Mouse (Mus musculus) adrenal gland, postnatal 25 days (tissue): ENCODE results near the gene Ephb4. TPM values are rescaled to one million over a fixed set of nuclear protein-coding genes. Genes with fewer than 3 reads are reported as not detected.

ENCODE experiments used
- DNase-seq: peaks from one replicate; pipeline ENCODE4 v3.0.0; 2021; ENCODE audit warnings: mixed read lengths
- long read RNA-seq: library from polyadenylated mRNA; stranded (forward); transcript quantifications from one replicate; pipeline ENCODE4 v2.0.0, GENCODE M21; 2021
- total RNA-seq: library from RNA; stranded (reverse); gene quantifications from 2 replicates; pipeline ENCODE4 v1.2.3, GENCODE M21; 2021

Gene Ephb4
- total RNA-seq, result 54.6 and 70.5 TPM in 2 replicates
- long read RNA-seq, full-length matches to known transcripts, result 23 of 42 reads
- long read RNA-seq, partial matches to known transcripts, result 10 of 42 reads
- long read RNA-seq, other reads (novel, unspliced or antisense), result 9 of 42 reads

DNA sequence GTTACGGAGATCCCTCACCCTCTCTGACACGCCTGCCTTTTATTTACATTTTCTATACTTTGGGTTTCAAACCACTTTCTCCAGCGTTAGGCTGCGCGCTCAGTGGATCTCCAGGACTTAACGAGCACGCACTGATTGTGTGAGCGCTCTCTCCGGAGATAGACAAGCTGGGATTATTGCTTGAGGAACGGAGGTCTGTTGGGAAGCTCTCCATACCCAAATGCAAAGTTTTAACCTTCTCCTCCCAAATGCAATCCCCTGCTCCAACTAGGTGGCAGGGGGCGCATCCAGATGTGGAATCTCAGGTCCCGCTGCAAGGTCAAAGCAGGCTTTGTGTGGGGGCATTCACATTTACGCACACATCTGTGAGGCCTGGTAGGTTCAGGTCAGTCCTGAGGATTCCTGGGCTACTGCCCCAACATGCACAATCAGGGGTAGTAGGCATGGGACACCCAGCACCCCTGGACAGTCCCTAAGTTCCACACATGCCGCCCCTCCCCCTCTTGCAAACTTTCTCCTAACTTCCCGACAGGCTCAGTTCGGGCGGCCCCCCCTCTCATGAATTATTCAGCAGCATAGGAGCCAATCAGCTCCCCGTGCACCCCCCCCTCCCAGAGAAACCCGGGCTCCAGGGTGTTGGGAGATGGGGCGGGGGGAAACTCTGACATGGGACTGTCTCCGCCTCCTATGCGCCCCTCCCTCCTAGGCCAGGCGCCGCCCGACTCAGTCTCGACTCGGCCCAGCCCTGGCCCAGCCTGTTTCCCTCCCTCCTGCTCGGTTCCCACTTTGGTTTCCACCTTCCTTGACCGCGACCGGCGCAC, at the start of gene Ephb4:
Ephb4 (plus strand) TSS at position 726 of the 821 bp plus-strand sequence.
- DNase-seq, result peak; percentile 93

DNA sequence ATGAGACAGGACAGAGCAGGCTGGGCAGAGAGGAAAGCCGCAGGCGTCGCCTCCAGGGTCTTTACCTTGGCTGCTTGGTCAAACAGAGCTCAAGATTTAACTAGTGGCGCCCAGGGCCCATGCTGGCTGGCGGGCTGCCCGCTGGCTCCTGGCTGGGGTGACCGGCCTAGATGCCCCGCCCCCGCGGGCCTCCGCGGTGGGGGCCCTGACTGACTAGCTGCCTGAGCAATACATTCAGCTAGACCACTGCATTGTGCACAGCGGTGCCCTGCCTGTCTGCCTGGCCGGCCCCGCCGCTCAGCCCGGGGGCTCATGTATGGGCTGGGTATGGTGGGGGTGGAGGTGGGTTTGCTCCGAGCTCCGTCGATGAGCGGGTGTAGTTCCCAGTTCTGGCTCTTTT, 48.7 kb upstream of the Ephb4 start:
- DNase-seq, result peak; percentile 54

DNA sequence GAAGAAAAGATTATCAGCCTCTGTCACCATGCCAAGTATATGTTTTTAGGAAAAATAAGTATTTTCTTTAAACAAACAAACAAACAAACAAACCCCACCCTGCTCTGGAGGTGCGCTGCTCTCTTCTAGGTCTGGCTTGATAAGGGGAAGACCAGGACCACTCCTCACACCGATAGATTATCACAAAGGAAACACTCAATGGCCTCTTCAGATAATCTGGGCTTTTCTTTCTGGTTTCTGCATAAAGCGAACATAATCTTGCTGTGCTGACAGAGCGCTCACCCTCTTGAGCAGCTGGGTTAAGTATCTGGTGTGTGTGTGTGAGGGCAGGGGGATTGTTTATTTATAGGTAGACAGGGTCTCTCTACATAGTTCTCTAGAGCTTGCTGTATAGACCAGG, 46.3 kb upstream of the Ephb4 start:
- DNase-seq, result no peak

- no peak for DNase-seq
Observed at GRCm38 (mm10) chr5:137304165-137304564, 45.7 kb upstream of the Ephb4 start.

- DNase-seq, result no peak
Observed at GRCm38 (mm10) chr5:137304816-137305215, 45.1 kb upstream of the Ephb4 start.

GRCm38 (mm10) chr5:137305822-137306221, 44.1 kb upstream of the Ephb4 start:
- DNase-seq, result no peak

GRCm38 (mm10) chr5:137306439-137307005, 43.4 kb upstream of the Ephb4 start:
- no peak for DNase-seq

- peak; percentile 87 for DNase-seq
Observed at GRCm38 (mm10) chr5:137307071-137307912, 42.6 kb upstream of the Ephb4 start, which contains the start of gene Srrt. TSS of gene Srrt (minus strand) at chr5:137307674.

- DNase-seq, result no peak
Observed at GRCm38 (mm10) chr5:137308356-137308755, 41.6 kb upstream of the Ephb4 start.

DNA sequence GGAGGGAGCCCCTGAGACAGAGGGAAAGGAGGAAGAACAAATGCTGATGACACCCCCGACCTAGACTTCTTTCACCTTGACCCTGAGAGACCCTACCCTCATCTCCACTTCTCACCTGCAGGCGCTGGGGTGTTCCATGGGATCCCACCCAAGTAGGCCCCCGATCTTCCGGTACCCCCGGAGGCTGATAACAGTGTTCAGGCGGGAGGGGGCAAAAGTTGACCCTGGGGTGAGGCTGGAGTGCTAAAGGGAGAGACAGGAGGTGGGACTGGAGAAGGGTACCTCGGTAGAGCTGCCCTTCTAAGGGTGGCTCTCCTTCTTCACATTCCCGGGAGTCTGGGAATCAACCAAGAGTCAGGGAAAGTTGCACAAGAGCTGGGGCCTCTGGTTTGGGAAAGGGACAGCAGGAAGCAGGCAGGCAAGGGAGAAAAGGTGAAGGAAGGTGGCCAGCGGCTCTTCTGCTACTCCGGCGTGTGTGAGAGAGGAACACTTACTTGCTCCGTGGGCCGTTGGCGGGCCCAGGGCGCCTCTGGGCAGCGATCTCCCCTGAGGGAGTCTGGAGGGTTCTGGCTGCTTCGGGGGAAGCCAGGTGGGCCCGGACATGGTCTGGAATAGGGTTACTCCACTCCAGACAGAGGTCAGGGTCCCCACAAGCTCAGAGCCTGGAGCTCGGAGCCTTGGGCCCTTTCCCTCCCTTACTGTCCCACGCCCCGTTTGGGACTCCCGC, 36.3 kb upstream of the Ephb4 start:
- no peak for DNase-seq

DNA sequence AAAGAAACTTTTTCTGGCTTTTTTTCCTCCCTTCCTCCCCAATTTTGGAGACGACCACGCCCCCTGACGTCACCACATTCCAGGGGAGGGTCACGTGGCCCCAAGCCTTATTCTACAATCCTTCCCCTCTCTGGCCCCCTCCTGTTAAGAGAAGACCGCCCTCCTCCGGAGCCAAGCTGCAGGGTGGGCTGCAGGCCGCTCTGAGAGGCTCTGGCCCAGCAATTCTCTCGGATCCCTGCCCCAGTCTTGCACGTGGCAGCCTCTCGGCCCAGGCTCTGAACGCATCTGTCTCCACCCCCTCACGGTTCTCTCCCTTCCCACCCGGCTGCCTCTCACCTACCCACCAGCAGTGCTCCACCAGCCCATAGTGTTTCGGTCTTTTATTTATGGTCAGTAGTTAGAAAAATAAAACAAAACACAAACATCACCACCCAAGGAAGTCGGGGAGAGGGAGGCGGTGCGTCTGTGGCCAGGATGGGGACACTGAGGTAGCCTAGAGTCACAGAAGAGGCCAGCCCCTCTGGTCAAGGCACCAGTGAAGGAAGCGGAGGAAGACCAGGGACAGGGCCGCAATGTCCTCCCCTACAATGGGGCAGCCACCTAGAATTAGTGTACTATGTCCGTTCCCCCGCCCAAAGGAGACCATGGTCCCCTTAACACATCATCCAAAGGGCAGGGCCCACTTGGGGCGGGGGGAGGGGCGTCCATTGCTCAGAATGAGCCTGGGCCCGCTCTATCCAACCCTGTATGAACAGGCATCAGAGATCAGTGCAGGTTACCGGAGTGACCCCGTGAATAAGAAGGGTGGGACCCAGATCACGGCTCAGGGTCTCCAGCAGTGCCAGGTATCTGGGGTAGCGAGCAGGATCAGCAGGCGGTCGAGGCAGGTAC, 35.5 kb upstream of the Ephb4 start, which contains the start of gene Trip6:
Trip6 (minus strand) TSS at position 212 of the 891 bp plus-strand sequence.
- peak; percentile 90 for DNase-seq

DNA sequence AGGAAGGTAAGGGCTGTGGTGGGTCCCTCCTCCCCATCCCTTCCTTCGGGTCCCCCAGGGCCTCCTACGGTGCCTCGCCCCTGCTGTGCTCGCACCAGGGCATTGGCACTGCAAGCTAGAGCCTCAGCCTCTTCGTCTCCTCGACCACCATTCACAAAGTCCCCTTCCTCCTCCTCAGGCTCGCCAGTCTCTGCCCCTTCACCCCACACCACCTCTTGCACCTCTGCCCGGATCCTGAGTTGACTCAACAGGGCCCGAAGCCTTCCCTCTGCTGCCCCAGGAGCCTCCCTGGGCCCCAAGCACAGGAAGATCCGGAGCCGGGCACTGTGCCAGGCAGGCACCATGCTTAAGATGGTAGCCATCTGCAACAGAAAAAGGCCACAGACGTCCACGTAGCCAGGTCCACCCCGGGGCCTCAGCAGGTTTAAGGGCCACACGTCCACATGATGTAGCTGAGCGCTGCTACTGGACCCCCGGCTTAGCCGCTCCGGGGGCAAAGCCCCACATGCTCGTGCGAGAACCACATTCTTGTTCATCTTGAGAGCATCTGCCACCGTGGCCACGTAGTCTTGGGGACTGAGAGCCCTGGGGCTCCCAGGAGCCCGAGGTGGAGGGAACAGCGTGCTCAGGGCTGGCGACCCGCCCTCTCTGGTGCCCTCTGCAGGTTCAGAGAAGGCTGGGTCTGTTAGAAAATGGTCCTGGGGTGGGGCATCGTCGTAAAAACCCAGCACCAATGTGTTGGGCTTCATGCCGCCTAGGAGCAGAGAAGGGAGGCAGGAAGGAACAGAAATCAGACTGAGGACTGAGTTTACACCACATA, 34.6 kb upstream of the Ephb4 start:
- DNase-seq, result no peak

GRCm38 (mm10) chr5:137317361-137317760, 32.5 kb upstream of the Ephb4 start:
- DNase-seq, result no peak

DNA sequence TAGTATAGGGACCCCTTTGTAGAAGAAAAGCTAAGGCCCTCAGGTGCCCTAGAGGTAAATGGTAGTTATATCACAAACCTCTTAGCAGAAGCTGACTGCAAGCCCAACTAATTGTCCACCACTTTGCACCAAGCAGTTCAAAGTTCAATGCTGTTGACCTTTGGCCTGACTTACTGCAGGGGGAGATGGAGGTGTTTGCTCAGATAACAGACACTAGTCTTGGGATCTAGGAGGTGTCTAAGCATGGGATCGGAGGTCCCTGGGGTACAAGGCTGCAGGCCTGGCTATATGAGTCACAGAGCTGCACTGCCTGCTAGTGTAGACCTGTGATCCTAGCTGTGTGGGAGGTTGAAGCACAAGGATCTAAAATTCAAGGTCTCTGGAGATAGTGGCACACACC, 31.3 kb upstream of the Ephb4 start:
- no peak for DNase-seq

- DNase-seq, result no peak
Observed at GRCm38 (mm10) chr5:137320996-137321395, 28.9 kb upstream of the Ephb4 start.

DNA sequence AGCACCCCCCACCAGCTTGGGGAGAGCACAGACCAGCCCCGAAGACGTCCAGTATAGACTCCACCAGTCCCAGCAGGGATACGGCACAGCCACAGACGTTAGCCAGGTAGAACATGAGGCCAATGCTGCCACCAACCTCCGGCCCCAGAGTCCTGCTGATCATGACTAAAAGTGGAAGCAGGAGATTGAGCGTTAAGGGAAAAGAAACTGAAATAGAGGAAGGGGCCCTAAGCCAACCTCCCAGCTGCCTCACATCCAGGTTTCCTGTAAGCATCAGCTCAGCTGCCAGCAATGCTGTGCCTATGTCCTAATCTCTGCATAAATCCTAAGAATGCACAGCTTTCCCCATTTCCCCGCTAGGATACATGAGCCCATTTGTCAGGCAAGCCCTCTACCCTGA, 19.0 kb upstream of the Ephb4 start:
- no peak for DNase-seq

DNA sequence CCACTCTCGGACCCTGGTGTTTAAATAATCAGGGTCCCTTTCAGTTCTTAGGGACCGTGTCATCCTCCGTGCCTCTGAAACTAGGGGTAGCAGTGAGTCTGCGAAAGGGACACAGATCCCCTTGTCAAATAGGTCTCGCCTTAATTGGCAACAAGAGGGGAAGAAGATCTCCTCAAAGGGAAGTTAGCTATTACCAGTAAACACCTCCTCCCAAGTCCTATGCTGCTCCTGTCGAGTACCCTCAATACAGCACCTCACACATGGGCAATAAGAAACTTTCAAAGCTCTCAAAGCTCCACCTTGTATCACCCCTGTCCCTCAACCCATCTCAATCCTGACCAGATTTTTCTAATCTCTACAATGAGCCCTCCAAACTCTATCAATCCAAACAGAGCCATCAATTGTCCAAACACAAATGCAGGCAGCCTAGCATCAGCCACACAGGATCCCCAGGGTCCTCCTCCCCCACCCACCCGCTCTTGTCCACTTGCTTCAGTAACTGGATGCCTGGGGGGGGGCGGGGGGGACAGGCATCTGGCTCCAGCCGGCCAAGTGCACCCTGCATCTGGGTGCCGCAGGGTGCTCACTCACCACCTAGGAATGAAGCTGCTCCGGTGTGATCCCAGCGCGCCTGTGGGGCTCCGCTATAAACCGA, 16.9 kb upstream of the Ephb4 start:
- DNase-seq, result no peak

DNA sequence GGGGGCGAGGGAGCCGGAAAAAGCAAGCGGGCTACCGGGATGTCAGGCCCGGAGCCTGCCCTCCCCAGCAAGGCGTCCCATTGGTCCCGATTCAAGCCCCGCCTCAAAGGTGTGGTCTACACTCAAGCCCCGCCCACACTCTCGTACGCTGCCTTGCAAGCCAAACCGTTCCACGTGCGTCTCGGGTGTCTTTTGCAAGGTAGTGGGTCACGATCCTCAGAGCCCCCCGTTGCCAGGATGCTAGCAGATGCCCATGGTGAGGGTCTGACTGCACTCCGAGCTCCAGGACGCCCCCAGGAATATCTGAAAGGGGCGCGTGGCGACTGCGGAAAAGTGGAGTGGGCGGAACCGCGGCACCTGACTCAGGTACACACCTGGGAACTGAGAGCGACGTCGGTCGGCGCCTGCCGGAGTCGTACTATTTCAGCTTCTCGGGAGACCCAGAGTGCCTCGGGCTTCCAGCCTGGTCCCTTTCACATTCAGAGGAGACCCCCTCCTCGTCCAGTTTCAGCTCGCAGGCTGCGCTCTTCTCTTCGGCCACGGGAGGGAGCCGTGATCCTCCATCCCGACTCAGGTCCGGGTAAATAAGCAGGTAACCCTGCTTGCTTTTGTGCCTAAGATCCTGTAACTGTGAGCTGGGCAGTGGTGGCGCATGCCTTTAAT, 16.3 kb upstream of the Ephb4 start, which contains the start of gene Slc12a9:
Slc12a9 (minus strand) TSS at position 86 of the 663 bp plus-strand sequence.
- DNase-seq, result peak; percentile 93

DNA sequence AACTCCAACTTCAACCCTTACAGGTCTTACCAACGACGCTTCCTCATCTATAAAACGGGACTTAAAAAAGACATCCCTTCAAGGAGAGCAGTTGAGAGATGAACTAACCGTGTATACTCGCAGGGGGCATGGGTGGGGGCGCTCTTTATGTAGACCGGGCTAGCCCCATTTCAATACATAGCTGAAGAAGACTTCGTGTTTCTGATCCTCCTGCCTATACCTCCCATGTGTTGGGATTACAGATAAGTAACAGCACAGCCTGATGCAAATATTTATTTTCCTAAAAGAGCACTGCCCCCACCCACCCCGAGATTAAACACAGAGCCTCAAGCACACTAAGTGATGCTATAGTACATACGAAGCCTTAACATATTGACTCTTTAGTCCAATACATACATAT, 15.6 kb upstream of the Ephb4 start:
- no peak for DNase-seq
